7 mouse cellular contexts compared by ENCODE assay signal in genomic region chr8:107572497-107572896, GRCm38 (mm10). TPM values are rescaled to one million over a fixed set of nuclear protein-coding genes. Genes with fewer than 3 reads are reported as not detected.
A peak's percentile ranks its signal among the peaks of the same experiment; 100 is the strongest.
DNase-seq lines count a peak whose midpoint lies in the region; ATAC-seq and TF ChIP-seq lines count a peak whose summit lies in the region.

No protein-coding gene starts in this region.

- no peak overlapping the region for H3K27ac ChIP-seq in kidney, embryonic 16.5 days (ENCODE audit: low read length)

- H3ac ChIP-seq in C2C12 (ENCODE audit: control insufficient read depth, insufficient read length, low read depth) = no peak overlapping the region

- peak; percentile 60 for TF ChIP-seq CTCF in C2C12 (IDR thresholded peaks at IDR 0.05; ENCODE audit: control insufficient read depth, insufficient read depth, insufficient read length)
- TF ChIP-seq CTCF in lung, adult 2 months (IDR thresholded peaks at IDR 0.05; ENCODE audit: insufficient read depth, low read length) = peak; percentile 77

- 0 out of 2 replicates have a peak, but pooled peaks have one; percentile 52 for ATAC-seq in kidney, embryonic 16.5 days (ENCODE audit: low FRiP score, low TSS enrichment)

- no peak overlapping the region for H3K4me2 ChIP-seq in kidney, embryonic 16.5 days (replicated peaks; ENCODE audit: low read depth, low read length)

- no peak overlapping the region for H3K4me3 ChIP-seq in C2C12 (ENCODE audit: insufficient read depth, poor library complexity, severe bottlenecking)
- no peak overlapping the region for H3K4me3 ChIP-seq in kidney, embryonic 16.5 days (ENCODE audit: low read length)
- no peak overlapping the region for H3K4me3 ChIP-seq in lung, adult 2 months (replicated peaks; ENCODE audit: extremely low read depth, low read depth, low read length)

- no peaks in the 10 kb centered on the region for H3K27me3 ChIP-seq in C2C12 (ENCODE audit: control insufficient read depth, insufficient read depth, insufficient read length)
- H3K27me3 ChIP-seq in kidney, embryonic 16.5 days (ENCODE audit: insufficient read depth, low read length) = no peaks in the 10 kb centered on the region

- WGBS in kidney, embryonic 16.5 days = 57% methylated on average over 4 of the region's 4 CpGs
- WGBS in lung, adult 2 months = 60% methylated on average over 4 of the region's 4 CpGs

- H3K79me2 ChIP-seq in C2C12 (ENCODE audit: control insufficient read depth, insufficient read depth) = no peaks in the 10 kb centered on the region

- no peak overlapping the region for H3K9ac ChIP-seq in kidney, embryonic 16.5 days (replicated peaks; ENCODE audit: low read length)

- DNase-seq in ES-CJ7 (ENCODE audit: low read depth, low spot score) = peak; percentile 87
- DNase-seq in c-Kit-positive CD71-positive TER-119-positive erythroid progenitor cells, embryonic 14.5 days (ENCODE audit: low spot score) = peak; percentile 73
- peak; percentile 89 for DNase-seq in gastrocnemius, postnatal 10 days
- peak; percentile 57 for DNase-seq in lung, adult 2 months
- peak; percentile 65 for DNase-seq in spleen, adult 12 weeks (ENCODE audit: low spot score)

- no peaks in the 10 kb centered on the region for H3K4me1 ChIP-seq in kidney, embryonic 16.5 days (ENCODE audit: insufficient read depth, low read length)
- H3K4me1 ChIP-seq in lung, adult 2 months (ENCODE audit: control insufficient read depth, insufficient read depth, low read length) = peaks cover 7% of the 10 kb centered on the region

- H3K79me3 ChIP-seq in C2C12 (ENCODE audit: low read depth) = no peaks in the 10 kb centered on the region

- no peak for TF ChIP-seq POLR2A in lung, adult 2 months (IDR thresholded peaks at IDR 0.05; ENCODE audit: borderline replicate concordance, extremely low read depth, low read depth, low read length)

- H3K9me3 ChIP-seq in kidney, embryonic 16.5 days (ENCODE audit: low read length) = no peaks in the 10 kb centered on the region

- no peaks in the 10 kb centered on the region for H3K36me3 ChIP-seq in C2C12 (ENCODE audit: control insufficient read depth, insufficient read depth)
- no peaks in the 10 kb centered on the region for H3K36me3 ChIP-seq in kidney, embryonic 16.5 days (ENCODE audit: insufficient read depth, low read length)

TF ChIP-seq in C2C12, 6 proteins besides CTCF, POLR2A, EP300 and RAD21:
- TF ChIP-seq USF1 (IDR thresholded peaks at IDR 0.05; ENCODE audit: low read depth) (no peak), CEBPB (IDR thresholded peaks at IDR 0.05; ENCODE audit: low read depth) (no peak), MAX (IDR thresholded peaks at IDR 0.05) (peak; percentile 40)

RNA-seq across cellular contexts. Expression of gene Psmd7, which starts 15.8 kb away (rescaled TPM):
- polyA plus RNA-seq in C2C12 (2012; fragmentation: generic; extraction: Trizol) = 226 TPM
- total RNA-seq in gastrocnemius, postnatal 10 days (2021) = 100 to 1,000 TPM; 125 to 128 TPM
- 237 and 246 TPM in 2 replicates for polyA plus RNA-seq in kidney, embryonic 16.5 days (2015; fragmentation: Nextera tagmentation; extraction: Ambion mirVana)
- 39.2 and 52.2 TPM in 2 replicates for polyA plus RNA-seq in lung, adult 2 months (2012; rRNA removed)
